Mouse (Mus musculus) gastrocnemius, postnatal 25 days (tissue): Measurements from ENCODE around the gene Plcg1. TPM values are rescaled to one million over a fixed set of nuclear protein-coding genes. Genes with fewer than 3 reads are reported as not detected.

Experiments used
- DNase-seq: peaks from one replicate; pipeline ENCODE4 v3.0.0; 2022
- total RNA-seq, 2 experiments: library from RNA; stranded (reverse); gene quantifications; 1 replicate in 1 of 2; 2 replicates in 1 of 2; pipeline ENCODE4 v1.2.3; 2021

The Plcg1 gene
- total RNA-seq, 2 experiments from 2014 or later, result 19.8 to 24.5 TPM

- no peak for DNase-seq
These were observed 39.3 kb downstream of the Plcg1 start for GRCm38 (mm10) chr2:160770409-160770808.

- no peak for DNase-seq
These were observed 39.8 kb downstream of the Plcg1 start for GRCm38 (mm10) chr2:160770871-160771270.

- DNase-seq, result no peak
These were observed 40.5 kb downstream of the Plcg1 start for GRCm38 (mm10) chr2:160771325-160772276.

DNA sequence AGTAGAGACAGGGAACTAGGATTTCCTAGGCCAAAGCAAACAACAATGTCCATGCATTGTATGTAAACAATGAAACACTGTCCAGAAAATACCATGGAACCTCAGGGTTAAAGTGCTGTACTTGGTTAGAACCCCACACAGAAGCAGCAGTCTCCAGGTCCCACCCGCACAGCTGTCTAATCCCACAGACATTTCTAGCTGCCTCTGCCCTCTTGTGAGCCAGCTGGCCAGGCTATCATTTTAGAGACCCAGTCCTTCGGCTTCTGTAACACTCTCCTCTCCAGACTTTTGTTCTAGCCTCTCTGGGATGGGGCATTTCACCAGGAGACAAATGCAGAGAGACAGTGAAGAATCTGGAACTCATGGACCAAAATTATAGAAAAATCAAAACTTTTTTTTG, 46.9 kb downstream of the Plcg1 start:
- peak; percentile 6 for DNase-seq

- DNase-seq, result no peak
These were observed 49.2 kb downstream of the Plcg1 start for GRCm38 (mm10) chr2:160780154-160780833.

DNA sequence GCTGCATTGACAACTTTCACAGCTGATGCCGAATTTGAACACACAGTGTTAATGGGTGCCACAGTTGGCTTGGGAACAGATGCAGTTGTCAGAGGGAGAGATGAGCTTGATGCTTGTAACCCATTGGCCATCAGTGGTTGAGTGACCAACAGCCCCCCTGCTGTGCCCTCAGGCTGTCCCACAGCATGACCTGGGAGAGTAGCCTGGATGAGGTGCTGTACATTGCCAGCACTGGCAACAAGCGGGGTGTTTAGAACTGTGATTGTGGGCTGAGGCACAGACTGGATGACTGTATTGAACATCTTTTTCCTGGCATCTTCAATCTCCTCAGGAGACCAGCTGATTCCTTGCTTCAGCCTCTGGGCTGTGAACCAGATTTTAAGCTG, 49.7 kb downstream of the Plcg1 start:
- DNase-seq, result no peak

DNA sequence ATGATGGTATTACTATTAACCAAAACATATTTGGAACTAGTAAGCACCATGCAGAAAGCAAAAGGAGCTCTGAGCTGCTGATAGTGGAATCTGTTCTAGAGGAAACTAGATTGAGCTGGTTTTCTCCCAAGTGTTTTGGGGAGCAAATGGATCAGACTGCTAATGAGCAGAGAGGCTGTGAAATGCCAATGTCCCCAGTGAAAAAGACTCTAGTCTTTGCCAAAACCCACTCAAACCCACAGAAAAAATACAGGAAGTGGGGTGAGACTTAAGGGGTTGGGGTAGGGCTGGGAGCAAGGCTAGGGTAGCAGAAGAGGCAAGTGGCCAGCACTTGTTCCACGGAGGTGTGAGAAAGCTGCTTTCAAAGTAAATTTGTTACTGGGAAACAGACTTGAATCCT, 55.2 kb downstream of the Plcg1 start:
- DNase-seq, result no peak

- DNase-seq, result no peak
These were observed 57.9 kb downstream of the Plcg1 start for GRCm38 (mm10) chr2:160789046-160789445.

DNA sequence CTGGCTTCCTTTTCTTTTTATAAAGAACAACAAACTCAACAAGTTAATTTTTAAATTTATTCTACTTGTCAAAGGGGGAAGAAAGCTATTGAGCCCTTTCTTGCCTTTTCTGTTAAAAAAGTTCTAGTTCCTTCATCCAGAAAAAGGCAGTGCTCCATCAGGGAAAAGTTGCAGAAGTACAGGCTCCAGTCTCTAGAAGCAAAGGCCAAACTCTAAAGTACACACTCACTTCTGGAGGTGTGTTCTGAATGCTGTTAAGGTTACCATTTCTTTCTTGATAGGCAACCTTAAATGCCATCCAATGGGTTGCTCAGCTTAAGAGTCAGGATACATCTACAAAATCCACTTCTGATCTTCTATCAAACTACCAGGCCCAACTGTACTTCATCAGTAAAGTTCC, 58.6 kb downstream of the Plcg1 start:
- no peak for DNase-seq

- no peak for DNase-seq
These were observed 62.0 kb downstream of the Plcg1 start for GRCm38 (mm10) chr2:160793117-160793516.

GRCm38 (mm10) chr2:160796973-160797372, 65.9 kb downstream of the Plcg1 start:
- peak; percentile 48 for DNase-seq

DNA sequence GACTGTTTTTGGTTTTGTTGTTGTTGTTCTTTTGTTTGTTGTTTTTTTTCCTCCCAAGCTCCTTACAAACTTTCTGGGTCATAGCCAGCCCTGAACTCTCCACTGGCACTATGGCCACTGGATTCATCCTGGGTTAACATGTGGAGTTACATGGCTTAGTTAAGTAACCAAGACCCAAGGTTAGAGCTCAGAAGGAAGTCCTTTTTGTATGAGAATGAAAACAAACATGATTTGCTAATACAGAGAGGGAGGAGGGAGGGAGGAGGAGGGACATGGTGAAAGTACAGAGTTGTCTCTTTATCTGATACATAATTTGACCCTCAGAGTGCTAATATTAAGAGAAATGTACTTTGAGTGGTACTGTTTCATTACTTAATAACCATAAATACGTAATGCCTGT, 67.1 kb downstream of the Plcg1 start:
- no peak for DNase-seq

- DNase-seq, result no peak
These were observed 69.9 kb downstream of the Plcg1 start for GRCm38 (mm10) chr2:160800967-160801366.

GRCm38 (mm10) chr2:160802326-160802725, 71.2 kb downstream of the Plcg1 start:
- no peak for DNase-seq

DNA sequence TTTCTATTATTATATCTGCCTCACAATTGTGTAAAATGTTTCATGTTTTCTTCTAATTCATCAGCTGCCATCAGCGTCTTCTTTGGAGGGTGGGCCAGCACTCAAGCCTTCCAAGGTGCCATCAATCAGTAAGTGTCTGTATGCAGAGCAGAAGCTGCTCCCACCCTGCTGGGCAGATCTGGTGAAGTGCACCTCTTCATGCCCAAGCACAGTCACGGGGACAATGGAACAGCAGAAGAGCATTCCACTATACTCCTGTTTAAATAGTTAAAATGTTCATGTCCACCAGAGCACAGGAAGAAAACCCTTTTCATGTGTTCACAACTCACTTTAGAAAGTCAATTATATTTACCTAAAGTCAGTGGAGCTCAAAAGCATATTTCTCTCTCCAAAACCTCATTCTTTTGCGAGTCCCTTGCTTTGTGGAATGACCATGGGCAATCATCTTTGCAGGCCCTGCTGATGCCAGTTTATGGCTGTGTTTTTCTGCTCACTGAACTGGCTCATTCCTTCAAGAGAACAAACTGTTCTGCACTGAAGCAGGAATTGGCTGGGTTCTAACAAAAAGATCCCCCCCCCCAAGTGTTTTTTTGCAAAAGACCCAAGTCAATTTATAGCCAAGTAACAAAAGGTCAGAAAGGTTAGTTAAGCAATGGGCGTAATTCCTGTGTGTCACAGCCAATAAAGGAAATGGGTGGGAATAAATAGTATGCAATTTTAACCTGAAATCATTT, 73.9 kb downstream of the Plcg1 start:
- peak; percentile 61 for DNase-seq

- peak; percentile 54 for DNase-seq
These were observed 75.0 kb downstream of the Plcg1 start for GRCm38 (mm10) chr2:160806091-160806521.

DNA sequence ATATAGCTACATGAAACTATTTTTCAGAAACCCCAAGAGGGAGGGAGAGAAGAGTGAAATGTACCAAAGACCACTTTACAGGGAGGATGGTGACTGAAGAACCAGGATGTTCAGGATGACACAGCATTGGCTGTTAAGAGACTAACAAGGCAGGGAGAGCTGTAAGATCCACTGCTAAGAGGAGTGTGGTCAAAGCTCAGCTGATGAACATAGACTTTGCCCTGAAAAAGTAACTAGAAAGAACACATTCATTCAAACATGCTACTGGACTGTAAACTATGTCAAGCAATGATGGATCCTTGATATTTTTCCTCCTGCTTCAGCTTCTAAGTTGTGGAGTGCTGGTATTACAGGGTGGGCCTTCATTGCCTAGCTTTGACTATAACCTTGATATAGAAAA, 79.3 kb downstream of the Plcg1 start:
- DNase-seq, result no peak

GRCm38 (mm10) chr2:160810802-160811201, 79.7 kb downstream of the Plcg1 start:
- no peak for DNase-seq
